Mouse (Mus musculus) hindbrain, embryonic 10.5 days (tissue): ENCODE results near the gene Prss1. TPM values are rescaled to one million over a fixed set of nuclear protein-coding genes. Genes with fewer than 3 reads are reported as not detected.
"Not testable (repeated sequence)": the region's sequence is repeated elsewhere in the genome, so short reads cannot be mapped to it uniquely, and the experiment has no call there.

Source experiments
- DNase-seq: peaks from one replicate; pipeline ENCODE4 v3.0.0-alpha.2; 2017; ENCODE audit warnings: low spot score
- H3K27ac ChIP-seq: fragments of 300-500 bp; sonication (generic); 2 replicates; pipeline ENCODE4 v1.5.1; 2016; ENCODE audit warnings: mild to moderate bottlenecking, moderate library complexity
- H3K27me3 ChIP-seq: fragments of 300-500 bp; sonication (generic); 2 replicates; pipeline ENCODE4 v1.6.1; 2016; ENCODE audit warnings: mild to moderate bottlenecking; ENCODE audit not compliant: poor library complexity, insufficient read depth, severe bottlenecking
- H3K36me3 ChIP-seq: fragments of 300-500 bp; sonication (generic); 2 replicates; pipeline ENCODE4 v1.6.1; 2016; ENCODE audit warnings: mild to moderate bottlenecking, moderate library complexity
- H3K4me1 ChIP-seq: fragments of 300-500 bp; sonication (generic); replicated peaks from 2 replicates; pipeline ENCODE4 v1.6.1; 2016; ENCODE audit warnings: mild to moderate bottlenecking
- H3K4me3 ChIP-seq: fragments of 300-500 bp; sonication (generic); 2 replicates; pipeline ENCODE4 v1.5.1; 2016; ENCODE audit warnings: mild to moderate bottlenecking, moderate library complexity
- H3K9me3 ChIP-seq: fragments of 300-500 bp; sonication (generic); 2 replicates; pipeline ENCODE4 v1.6.1; 2016; ENCODE audit warnings: mild to moderate bottlenecking, moderate library complexity
- WGBS: fragments of 180-500 bp; shearing (Covaris S2); methylation state at CpG from one replicate; pipeline ENCODE4 v1.1.7; 2016; 5-methylcytosine and 5-hydroxymethylcytosine counted together
- polyA plus RNA-seq: library from polyadenylated mRNA; unstranded; fragments of >200 nt; fragmentation: Nextera tagmentation; extraction: Ambion mirVana; gene quantifications from 2 replicates; pipeline ENCODE4 v1.2.1, GENCODE M21; 2016

Prss1 gene
- not detected in 2 replicates for polyA plus RNA-seq

GRCm38 (mm10) chr6:41458632-41459031 is at the start of gene Prss1:
Gene Prss1, plus strand, starts transcription at chr6:41458932.
- not testable (repeated sequence) for H3K36me3 ChIP-seq, H3K4me1 ChIP-seq, H3K4me3 ChIP-seq, H3K27ac ChIP-seq, H3K27me3 ChIP-seq, H3K9me3 ChIP-seq, DNase-seq

GRCm38 (mm10) chr6:41442261-41442660 is 16.5 kb upstream of the Prss1 start:
- not testable (repeated sequence) for H3K4me3 ChIP-seq, H3K27me3 ChIP-seq, H3K36me3 ChIP-seq, H3K9me3 ChIP-seq, H3K4me1 ChIP-seq, H3K27ac ChIP-seq, DNase-seq
- 97% methylated on average over 2 of the region's 2 CpGs for WGBS

- not testable (repeated sequence) for DNase-seq, H3K36me3 ChIP-seq, H3K9me3 ChIP-seq, H3K27me3 ChIP-seq, H3K4me1 ChIP-seq, H3K27ac ChIP-seq, H3K4me3 ChIP-seq
Measured at GRCm38 (mm10) chr6:41446045-41446444, 12.7 kb upstream of the Prss1 start, which contains the start of gene Gm10334. Gene Gm10334, minus strand, starts transcription at chr6:41446145.

- Histone ChIP-seq H3K9me3 (no peaks in the 10 kb centered on the region), H3K27me3 (no peaks in the 10 kb centered on the region), H3K4me3 (no peak overlapping the region), H3K27ac (no peak overlapping the region), H3K36me3 (no peaks in the 10 kb centered on the region), H3K4me1 (no peaks in the 10 kb centered on the region)
- no peak for DNase-seq
- WGBS, result 84% methylated on average over 3 of the region's 3 CpGs
Measured at GRCm38 (mm10) chr6:41499374-41499773, 40.6 kb downstream of the Prss1 start.

GRCm38 (mm10) chr6:41504915-41505314 is 46.2 kb downstream of the Prss1 start:
- Histone ChIP-seq H3K36me3 (no peaks in the 10 kb centered on the region), H3K27me3 (no peaks in the 10 kb centered on the region), H3K27ac (no peak overlapping the region), H3K4me3 (no peak overlapping the region), H3K4me1 (no peaks in the 10 kb centered on the region), H3K9me3 (no peaks in the 10 kb centered on the region)
- no peak for DNase-seq
- 86% methylated on average over 2 of the region's 2 CpGs for WGBS

GRCm38 (mm10) chr6:41505323-41505722 is 46.6 kb downstream of the Prss1 start:
- 77% methylated on average over 6 of the region's 6 CpGs for WGBS
- H3K4me3 ChIP-seq, result no peak overlapping the region

More at GRCm38 (mm10) chr6:41505323-41505722, 46.6 kb downstream of the Prss1 start:
- DNase-seq, result no peak
- Histone ChIP-seq H3K4me1 (no peaks in the 10 kb centered on the region), H3K27me3 (no peaks in the 10 kb centered on the region), H3K9me3 (no peaks in the 10 kb centered on the region), H3K36me3 (no peaks in the 10 kb centered on the region), H3K27ac (no peak overlapping the region)

Other genes with a start within 250 kb of the Prss1 start
- not detected in 2 replicates for gene Try4, start 156.7 kb upstream of the Prss1 start, polyA plus RNA-seq
- not detected in 2 replicates for gene Try5, start 142.1 kb upstream of the Prss1 start, polyA plus RNA-seq
- gene Try10, start 104.8 kb upstream of the Prss1 start, polyA plus RNA-seq, result not detected in 2 replicates
- gene Prss3, start 81.3 kb upstream of the Prss1 start, polyA plus RNA-seq, result not detected in 2 replicates
- gene Gm5771, start 66.6 kb upstream of the Prss1 start, polyA plus RNA-seq, result not detected in 2 replicates
- not detected in 2 replicates for gene Gm10334, start 12.8 kb upstream of the Prss1 start, polyA plus RNA-seq
- gene Prss2, start 62.9 kb downstream of the Prss1 start, polyA plus RNA-seq, result not detected in 2 replicates
- 13.4 and 13.9 TPM in 2 replicates for gene Ephb6, start 146.6 kb downstream of the Prss1 start, polyA plus RNA-seq
- 0.25 and 0.41 TPM in 2 replicates for gene Trpv6, start 177.5 kb downstream of the Prss1 start, polyA plus RNA-seq
- not detected in 2 replicates for gene Trpv5, start 221.8 kb downstream of the Prss1 start, polyA plus RNA-seq
- gene Llcfc1, start 225.5 kb downstream of the Prss1 start, polyA plus RNA-seq, result not detected in 2 replicates
- gene Kel, start 245.4 kb downstream of the Prss1 start, polyA plus RNA-seq, result 7.2 and 9.8 TPM in 2 replicates